Mouse (Mus musculus): ENCODE data around the gene Gm11733.

The Gm11733 gene

GRCm38 (mm10) chr11:117478271-117479006 is 5.7 kb upstream of the Gm11733 start:
- CTCF ChIA-PET: no interaction called here

- CTCF ChIA-PET: interaction anchor here (0.5 kb wide), 1 partner anchor 119 kb away, joined by 4 read pairs; no protein-coding TSS in a partner anchor
Observed at GRCm38 (mm10) chr11:117479007-117479719, 5.0 kb upstream of the Gm11733 start.

- CTCF ChIA-PET: interaction anchor here (0.5 kb wide), 1 partner anchor 119 kb away, joined by 4 read pairs; no protein-coding TSS in a partner anchor
Observed at GRCm38 (mm10) chr11:117479746-117480145, 4.4 kb upstream of the Gm11733 start.

GRCm38 (mm10) chr11:117482300-117482676 is 1.9 kb upstream of the Gm11733 start:
- CTCF ChIA-PET: no interaction called here

- CTCF ChIA-PET: no interaction called here
Observed at GRCm38 (mm10) chr11:117482677-117483511, 1.3 kb upstream of the Gm11733 start.

- CTCF ChIA-PET: no interaction called here
Observed at GRCm38 (mm10) chr11:117491408-117492208, 7.4 kb downstream of the Gm11733 start.

- CTCF ChIA-PET: no interaction called here
Observed at GRCm38 (mm10) chr11:117492209-117492505, 8.0 kb downstream of the Gm11733 start.

GRCm38 (mm10) chr11:117496812-117497211 is 12.6 kb downstream of the Gm11733 start:
- CTCF ChIA-PET: no interaction called here

GRCm38 (mm10) chr11:117497256-117498136 is 13.3 kb downstream of the Gm11733 start:
- CTCF ChIA-PET: no interaction called here

GRCm38 (mm10) chr11:117498137-117498511 is 14.0 kb downstream of the Gm11733 start:
- CTCF ChIA-PET: no interaction called here

- CTCF ChIA-PET: no interaction called here
Observed at GRCm38 (mm10) chr11:117508972-117509371, 24.8 kb downstream of the Gm11733 start.

GRCm38 (mm10) chr11:117515718-117516421 is 31.7 kb downstream of the Gm11733 start:
- CTCF ChIA-PET: no interaction called here

GRCm38 (mm10) chr11:117516422-117516796 is 32.2 kb downstream of the Gm11733 start:
- CTCF ChIA-PET: no interaction called here

- CTCF ChIA-PET: no interaction called here
Observed at GRCm38 (mm10) chr11:117521906-117522780, 38.0 kb downstream of the Gm11733 start.

GRCm38 (mm10) chr11:117522879-117523519 is 38.8 kb downstream of the Gm11733 start:
- CTCF ChIA-PET: no interaction called here

GRCm38 (mm10) chr11:117525606-117526349 is 41.6 kb downstream of the Gm11733 start:
- CTCF ChIA-PET: no interaction called here

- CTCF ChIA-PET: no interaction called here
Observed at GRCm38 (mm10) chr11:117532374-117532773, 48.2 kb downstream of the Gm11733 start.

GRCm38 (mm10) chr11:117534912-117535311 is 50.7 kb downstream of the Gm11733 start:
- CTCF ChIA-PET: interaction anchor here (0.6 kb wide), 1 partner anchor 820 kb away, joined by 3 read pairs; no protein-coding TSS in a partner anchor
